Mouse (Mus musculus) hindbrain, postnatal 0 days (tissue): Measurements from ENCODE around the gene Plcb4. TPM values are rescaled to one million over a fixed set of nuclear protein-coding genes. Genes with fewer than 3 reads are reported as not detected.

Source experiments
- ATAC-seq: fragments of 200-750 bp; cut with Nextera tagmentation; 2 replicates; pipeline ENCODE4 v1.8.0; 2017; ENCODE audit warnings: mild to moderate bottlenecking, moderate TSS enrichment, moderate library complexity
- DNase-seq: peaks from one replicate; pipeline ENCODE4 v3.0.0-alpha.2; 2015; ENCODE audit warnings: low spot score
- H3K27ac ChIP-seq: fragments of 300-500 bp; sonication (generic); 2 replicates; pipeline ENCODE4 v1.5.1; 2014; ENCODE audit warnings: mild to moderate bottlenecking
- H3K27me3 ChIP-seq: fragments of 300-500 bp; sonication (generic); 2 replicates; pipeline ENCODE4 v1.6.1; 2014; ENCODE audit warnings: low read length, mixed read lengths; ENCODE audit not compliant: insufficient read depth
- H3K36me3 ChIP-seq: fragments of 300-500 bp; sonication (generic); 2 replicates; pipeline ENCODE4 v1.6.1; 2014; ENCODE audit warnings: low read length, mixed read lengths; ENCODE audit not compliant: insufficient read depth
- H3K4me1 ChIP-seq: fragments of 300-500 bp; sonication (generic); 2 replicates; pipeline ENCODE4 v1.6.1; 2014; ENCODE audit warnings: antibody characterized with exemption, low read length, mixed read lengths; ENCODE audit not compliant: insufficient read depth
- H3K4me2 ChIP-seq: fragments of 300-500 bp; sonication (generic); 2 replicates; pipeline ENCODE4 v1.6.1; 2014; ENCODE audit warnings: low read depth, mild to moderate bottlenecking, low read length, moderate library complexity, mixed read lengths
- H3K4me3 ChIP-seq: fragments of 300-500 bp; sonication (generic); 2 replicates; pipeline ENCODE4 v1.5.1; 2014; ENCODE audit warnings: low read length
- H3K9ac ChIP-seq: fragments of 300-500 bp; sonication (generic); replicated peaks from 2 replicates; pipeline ENCODE4 v1.6.1; 2014; ENCODE audit warnings: mild to moderate bottlenecking, low read length, moderate library complexity, mixed read lengths
- H3K9me3 ChIP-seq: fragments of 300-500 bp; sonication (generic); 2 replicates; pipeline ENCODE4 v1.6.1; 2016; ENCODE audit warnings: low read length, mixed read lengths
- CTCF ChIP-seq: IDR thresholded peaks from 2 replicates; pipeline ENCODE4 v1.5.1; 2016; ENCODE audit warnings: antibody characterized with exemption, control low read depth, low read depth
- WGBS: fragments of 180-500 bp; shearing (Covaris S2); extraction: QIAGEN DNeasy Blood & Tissue Kit; methylation state at CpG from one replicate; pipeline ENCODE4 v1.1.7; 2014; 5-methylcytosine and 5-hydroxymethylcytosine counted together
- polyA plus RNA-seq: library from polyadenylated mRNA; unstranded; fragments of >200 nt; fragmentation: Nextera tagmentation; extraction: Ambion mirVana; gene quantifications from 2 replicates; pipeline ENCODE4 v1.2.1, GENCODE M21; 2015
- total RNA-seq: library from RNA; depleted of rRNA; stranded (reverse); fragments of >200 nt; gene quantifications from 2 replicates; pipeline ENCODE4 v1.2.3, GENCODE M21; 2014

Gene Plcb4
- total and polyA plus RNA-seq, 2 experiments from 2014 or later = 43.0 to 46.9 TPM

- Histone ChIP-seq H3K9me3 (no peaks in the 10 kb centered on the region), H3K4me2 (no peak overlapping the region), H3K9ac (no peak overlapping the region), H3K27ac (no peak overlapping the region), H3K27me3 (no peaks in the 10 kb centered on the region), H3K4me3 (no peak overlapping the region), H3K4me1 (no peaks in the 10 kb centered on the region), H3K36me3 (no peaks in the 10 kb centered on the region)
- TF ChIP-seq CTCF = no peak
- DNase-seq (no peak), ATAC-seq (no peak)
- WGBS = 77% methylated on average over 9 of the region's 9 CpGs
Observed at GRCm38 (mm10) chr2:135873146-135873545, 214.3 kb downstream of the Plcb4 start.

GRCm38 (mm10) chr2:135873761-135874160 is 214.9 kb downstream of the Plcb4 start:
- no peak for ATAC-seq
- Histone ChIP-seq H3K9me3 (no peaks in the 10 kb centered on the region), H3K4me2 (no peak overlapping the region), H3K4me3 (no peak overlapping the region), H3K4me1 (no peaks in the 10 kb centered on the region), H3K27me3 (no peaks in the 10 kb centered on the region), H3K36me3 (no peaks in the 10 kb centered on the region), H3K9ac (no peak overlapping the region), H3K27ac (no peak overlapping the region)
- TF ChIP-seq CTCF = no peak
- 69% methylated on average over 2 of the region's 2 CpGs for WGBS
- no peak for DNase-seq

- Histone ChIP-seq H3K36me3 (no peaks in the 10 kb centered on the region), H3K4me3 (no peak overlapping the region), H3K9me3 (no peaks in the 10 kb centered on the region), H3K27me3 (no peaks in the 10 kb centered on the region), H3K4me2 (no peak overlapping the region), H3K27ac (no peak overlapping the region), H3K4me1 (no peaks in the 10 kb centered on the region), H3K9ac (no peak overlapping the region)
- ATAC-seq (no peak), DNase-seq (peak; percentile 25)
- TF ChIP-seq CTCF = no peak
- 67% methylated on average over 6 of the region's 6 CpGs for WGBS
Observed at GRCm38 (mm10) chr2:135875549-135875948, 216.7 kb downstream of the Plcb4 start.

GRCm38 (mm10) chr2:135879356-135879755 is 220.5 kb downstream of the Plcb4 start:
- Histone ChIP-seq H3K4me1 (no peaks in the 10 kb centered on the region), H3K4me2 (no peak overlapping the region), H3K27me3 (no peaks in the 10 kb centered on the region), H3K9me3 (no peaks in the 10 kb centered on the region), H3K36me3 (no peaks in the 10 kb centered on the region), H3K9ac (no peak overlapping the region), H3K27ac (no peak overlapping the region), H3K4me3 (no peak overlapping the region)
- ATAC-seq = no peak
- WGBS = 87% methylated on average over 7 of the region's 7 CpGs
- DNase-seq = no peak
- no peak for TF ChIP-seq CTCF

GRCm38 (mm10) chr2:135880269-135880760 is 221.5 kb downstream of the Plcb4 start:
- WGBS = 37% methylated on average over 6 of the region's 6 CpGs
- H3K27ac ChIP-seq = no peak overlapping the region
- no peak for ATAC-seq

GRCm38 (mm10) chr2:135883359-135883758 is 224.5 kb downstream of the Plcb4 start:
- H3K4me1 ChIP-seq = no peaks in the 10 kb centered on the region
- H3K27ac ChIP-seq = no peak overlapping the region
- H3K36me3 ChIP-seq = no peaks in the 10 kb centered on the region
- ATAC-seq = no peak
- H3K9me3 ChIP-seq = no peaks in the 10 kb centered on the region
- no peaks in the 10 kb centered on the region for H3K27me3 ChIP-seq
- H3K4me2 ChIP-seq = no peak overlapping the region
- no peak overlapping the region for H3K4me3 ChIP-seq
- no peak for TF ChIP-seq CTCF
- DNase-seq = no peak
- H3K9ac ChIP-seq = no peak overlapping the region
- 76% methylated on average over 4 of the region's 4 CpGs for WGBS

More at GRCm38 (mm10) chr2:135880269-135880760, 221.5 kb downstream of the Plcb4 start:
- Histone ChIP-seq H3K4me3 (no peak overlapping the region), H3K4me1 (no peaks in the 10 kb centered on the region), H3K36me3 (no peaks in the 10 kb centered on the region), H3K9ac (no peak overlapping the region), H3K27me3 (no peaks in the 10 kb centered on the region), H3K4me2 (no peak overlapping the region), H3K9me3 (no peaks in the 10 kb centered on the region)
- TF ChIP-seq CTCF = no peak
- no peak for DNase-seq

GRCm38 (mm10) chr2:135884534-135885180 is 225.8 kb downstream of the Plcb4 start:
- Histone ChIP-seq H3K27ac (no peak overlapping the region), H3K36me3 (no peaks in the 10 kb centered on the region), H3K4me2 (no peak overlapping the region), H3K9me3 (no peaks in the 10 kb centered on the region), H3K4me3 (no peak overlapping the region), H3K9ac (no peak overlapping the region), H3K4me1 (no peaks in the 10 kb centered on the region), H3K27me3 (no peaks in the 10 kb centered on the region)
- no peak for ATAC-seq
- DNase-seq = no peak
- no peak for TF ChIP-seq CTCF
- WGBS = 89% methylated on average over 7 of the region's 7 CpGs
